Mouse (Mus musculus): Measurements from ENCODE around the gene Aifm2.
A peak's percentile ranks its signal among the peaks of the same experiment; 100 is the strongest.

Gene Aifm2

GRCm38 (mm10) chr10:61714771-61715461, at the start of gene Aifm2:
Gene Aifm2 (plus strand): TSS chr10:61715263.
- DNase-seq (ENCODE audit: low spot score in 2 of 2): no peak

GRCm38 (mm10) chr10:61665651-61666050, 49.4 kb upstream of the Aifm2 start:
- DNase-seq (ENCODE audit: low spot score in 2 of 2): no peak

- no peak for DNase-seq (ENCODE audit: low spot score in 2 of 2)
These were observed 45.8 kb upstream of the Aifm2 start for GRCm38 (mm10) chr10:61669289-61669688.

GRCm38 (mm10) chr10:61669896-61670295, 45.2 kb upstream of the Aifm2 start:
- DNase-seq (ENCODE audit: low spot score in 2 of 2): no peak

- no peak for DNase-seq (ENCODE audit: low spot score in 2 of 2)
These were observed 44.3 kb upstream of the Aifm2 start for GRCm38 (mm10) chr10:61670758-61671157.

GRCm38 (mm10) chr10:61675935-61676334, 39.1 kb upstream of the Aifm2 start:
- DNase-seq (ENCODE audit: low spot score in 2 of 2): no peak

- DNase-seq (ENCODE audit: low spot score in 2 of 2): no peak
These were observed 35.5 kb upstream of the Aifm2 start for GRCm38 (mm10) chr10:61679545-61679944.

GRCm38 (mm10) chr10:61680015-61680913, 34.8 kb upstream of the Aifm2 start, which contains the start of gene Sar1a:
Gene Sar1a (plus strand): TSS chr10:61680299.
- DNase-seq (ENCODE audit: low spot score in 2 of 2): peak; percentile 96 to 98

GRCm38 (mm10) chr10:61689405-61689804, 25.7 kb upstream of the Aifm2 start:
- no peak for DNase-seq (ENCODE audit: low spot score in 2 of 2)

GRCm38 (mm10) chr10:61693563-61693962, 21.5 kb upstream of the Aifm2 start:
- DNase-seq (ENCODE audit: low spot score in 2 of 2): no peak

GRCm38 (mm10) chr10:61694870-61695670, 20.0 kb upstream of the Aifm2 start, which contains the start of gene Tysnd1:
Gene Tysnd1 (plus strand): TSS chr10:61695514.
- peak; percentile 96 to 97 for DNase-seq (ENCODE audit: low spot score in 2 of 2)

- peak in 1 of 2 experiments; percentile 37 for DNase-seq (ENCODE audit: low spot score in 2 of 2)
These were observed 19.1 kb upstream of the Aifm2 start for GRCm38 (mm10) chr10:61695703-61696559.

- no peak for DNase-seq (ENCODE audit: low spot score in 2 of 2)
These were observed 18.6 kb upstream of the Aifm2 start for GRCm38 (mm10) chr10:61696560-61696823.

- DNase-seq (ENCODE audit: low spot score in 2 of 2): no peak
These were observed 18.0 kb upstream of the Aifm2 start for GRCm38 (mm10) chr10:61697028-61697427.

- DNase-seq (ENCODE audit: low spot score in 2 of 2): no peak
These were observed 10.4 kb upstream of the Aifm2 start for GRCm38 (mm10) chr10:61704663-61705062.

GRCm38 (mm10) chr10:61706412-61707375, 8.4 kb upstream of the Aifm2 start:
- no peak for DNase-seq (ENCODE audit: low spot score in 2 of 2)

GRCm38 (mm10) chr10:61713601-61714000, 1.5 kb upstream of the Aifm2 start:
- no peak for DNase-seq (ENCODE audit: low spot score in 2 of 2)

- DNase-seq (ENCODE audit: low spot score in 2 of 2): no peak
These were observed 917 bp upstream of the Aifm2 start for GRCm38 (mm10) chr10:61714146-61714545.

- no peak for DNase-seq (ENCODE audit: low spot score in 2 of 2)
These were observed 387 bp downstream of the Aifm2 start for GRCm38 (mm10) chr10:61715462-61715837.

Measured in frontal cortex, postnatal 10 days (tissue).